ENCODE assay signal across 15 mouse cellular contexts in the genomic region with DNA sequence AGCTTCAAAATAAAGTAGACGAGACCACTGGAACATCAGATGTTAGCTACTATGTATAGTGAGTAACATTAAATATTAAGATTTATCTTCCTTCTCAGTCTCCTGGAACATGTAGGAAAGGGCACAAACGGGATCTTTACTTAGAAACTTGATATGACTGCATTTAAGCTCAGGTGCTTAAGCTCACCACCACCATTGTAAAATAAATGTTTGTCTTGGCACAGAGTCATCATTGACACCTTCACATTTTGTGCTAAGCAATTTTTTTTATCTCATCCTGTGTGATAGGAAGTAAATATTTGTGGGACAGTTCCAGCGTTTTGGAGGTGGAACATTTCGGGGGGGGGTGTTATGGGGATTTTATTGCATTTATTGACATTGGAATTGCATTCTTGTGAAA.
A peak's percentile ranks its signal among the peaks of the same experiment; 100 is the strongest.
DNase-seq lines count a peak whose midpoint lies in the region; ATAC-seq and TF ChIP-seq lines count a peak whose summit lies in the region.
"Had no signal": no experiment of that assay in that cellular context is flagged by ENCODE, and none has a peak within 500 bp of the region (broad histone marks: within the 10 kb centered on the region; RNA-seq: fewer than 3 reads in every experiment).

No protein-coding gene starts in this region.

- H3K9me3 ChIP-seq in liver, embryonic 16.5 days (replicated peaks; ENCODE audit: control insufficient read depth, low read length), result no peaks in the 10 kb centered on the region
- H3K9me3 ChIP-seq in liver, embryonic 12.5 days (replicated peaks), result no peaks in the 10 kb centered on the region
- H3K9me3 ChIP-seq in lung, postnatal 0 days (ENCODE audit: low read length), result no peaks in the 10 kb centered on the region
- H3K9me3 ChIP-seq in stomach, embryonic 14.5 days (ENCODE audit: control insufficient read depth, low read depth, low read length), result no peaks in the 10 kb centered on the region
- H3K9me3 ChIP-seq: forebrain, embryonic 15.5 days; heart, embryonic 12.5 days; hindbrain, embryonic 10.5 days had no signal

- H3K4me2 ChIP-seq in liver, embryonic 16.5 days (ENCODE audit: low read depth, low read length), result no peak overlapping the region
- no peak overlapping the region for H3K4me2 ChIP-seq in liver, embryonic 12.5 days
- H3K4me2 ChIP-seq in lung, postnatal 0 days (replicated peaks; ENCODE audit: low read depth, low read length), result no peak overlapping the region
- no peak overlapping the region for H3K4me2 ChIP-seq in stomach, embryonic 14.5 days (replicated peaks; ENCODE audit: low read depth, low read length)
- H3K4me2 ChIP-seq: forebrain, embryonic 15.5 days; heart, embryonic 12.5 days; hindbrain, embryonic 14.5 days had no signal

- peak; percentile 41; the same call in 1 of the 2 replicates for TF ChIP-seq EP300 in lung, postnatal 0 days (IDR thresholded peaks at IDR 0.05)

- H3K36me3 ChIP-seq in liver, embryonic 16.5 days (ENCODE audit: control insufficient read depth, insufficient read depth), result no peaks in the 10 kb centered on the region
- no peaks in the 10 kb centered on the region for H3K36me3 ChIP-seq in liver, embryonic 12.5 days
- no peaks in the 10 kb centered on the region for H3K36me3 ChIP-seq in lung, postnatal 0 days (ENCODE audit: insufficient read depth, low read length)
- H3K36me3 ChIP-seq in stomach, embryonic 14.5 days (ENCODE audit: control insufficient read depth, insufficient read depth, low read length), result no peaks in the 10 kb centered on the region
- H3K36me3 ChIP-seq: forebrain, embryonic 15.5 days; heart, embryonic 12.5 days; hindbrain, embryonic 10.5 days had no signal

- no peaks in the 10 kb centered on the region for H3K27me3 ChIP-seq in liver, embryonic 16.5 days (ENCODE audit: control insufficient read depth, insufficient read depth, low read depth, low read length)
- no peaks in the 10 kb centered on the region for H3K27me3 ChIP-seq in liver, embryonic 12.5 days (replicated peaks)
- no peaks in the 10 kb centered on the region for H3K27me3 ChIP-seq in lung, postnatal 0 days (replicated peaks; ENCODE audit: insufficient read depth, low read length)
- H3K27me3 ChIP-seq in stomach, embryonic 14.5 days (ENCODE audit: control insufficient read depth, insufficient read depth, low read length), result no peaks in the 10 kb centered on the region
- H3K27me3 ChIP-seq: forebrain, embryonic 15.5 days; heart, embryonic 12.5 days had no signal

- TF ChIP-seq CTCF in lung, postnatal 0 days (IDR thresholded peaks at IDR 0.05), result no peak

- H3K9ac ChIP-seq in liver, embryonic 16.5 days (ENCODE audit: low read depth, low read length), result no peak overlapping the region
- H3K9ac ChIP-seq in liver, embryonic 12.5 days, result no peak overlapping the region
- H3K9ac ChIP-seq in lung, postnatal 0 days (replicated peaks; ENCODE audit: low read depth), result no peak overlapping the region
- no peak overlapping the region for H3K9ac ChIP-seq in stomach, embryonic 14.5 days (replicated peaks; ENCODE audit: low read depth, low read length)
- H3K9ac ChIP-seq: forebrain, embryonic 15.5 days; heart, embryonic 12.5 days; hindbrain, embryonic 14.5 days had no signal

- peak; percentile 37; the same call in 1 of the 2 replicates for ATAC-seq in liver, embryonic 16.5 days (ENCODE audit: low read depth)
- no peak for ATAC-seq in liver, embryonic 12.5 days
- peak; percentile 30 for ATAC-seq in lung, postnatal 0 days
- ATAC-seq in stomach, embryonic 14.5 days (ENCODE audit: insufficient number of reproducible peaks, insufficient read depth, low FRiP score, low read depth), result peak; percentile 37; the same call in 1 of the 2 replicates
- ATAC-seq: forebrain, embryonic 15.5 days had no signal

- no peak overlapping the region for H3K27ac ChIP-seq in liver, embryonic 16.5 days (ENCODE audit: low read length)
- no peak overlapping the region for H3K27ac ChIP-seq in liver, embryonic 12.5 days
- no peak overlapping the region for H3K27ac ChIP-seq in lung, postnatal 0 days (ENCODE audit: low read length)
- no peak overlapping the region for H3K27ac ChIP-seq in stomach, embryonic 14.5 days (ENCODE audit: low read length)
- H3K27ac ChIP-seq: forebrain, embryonic 15.5 days; hindbrain, embryonic 10.5 days; hindbrain, embryonic 14.5 days had no signal

- no peak overlapping the region for H3K4me3 ChIP-seq in liver, embryonic 16.5 days (ENCODE audit: low read depth, low read length)
- H3K4me3 ChIP-seq in liver, embryonic 12.5 days, result no peak overlapping the region
- no peak overlapping the region for H3K4me3 ChIP-seq in lung, postnatal 0 days (ENCODE audit: low read depth, low read length)
- no peak overlapping the region for H3K4me3 ChIP-seq in stomach, embryonic 14.5 days (ENCODE audit: low read depth, low read length)
- H3K4me3 ChIP-seq: forebrain, embryonic 15.5 days; heart, embryonic 12.5 days; hindbrain, embryonic 10.5 days had no signal

- WGBS in liver, embryonic 16.5 days (ENCODE audit: insufficient replicate concordance), result 43% methylated on average over 4 of the region's 4 CpGs
- WGBS in liver, embryonic 12.5 days (ENCODE audit: insufficient replicate concordance), result 50% methylated on average over 4 of the region's 4 CpGs
- WGBS in lung, postnatal 0 days, result 19% methylated on average over 4 of the region's 4 CpGs
- 39% methylated on average over 4 of the region's 4 CpGs for WGBS in stomach, embryonic 14.5 days

- intact Hi-C loops in gastrocnemius, postnatal 14 days (cut with DNase I; ENCODE audit: low total_unique reads), result no loop called here

- H3K4me1 ChIP-seq in liver, embryonic 16.5 days (ENCODE audit: control insufficient read depth, low read depth, low read length), result no peaks in the 10 kb centered on the region
- H3K4me1 ChIP-seq in liver, embryonic 12.5 days, result no peaks in the 10 kb centered on the region
- H3K4me1 ChIP-seq in lung, postnatal 0 days (ENCODE audit: insufficient read depth, low read depth, low read length), result no peaks in the 10 kb centered on the region; the same call in 1 of the 2 replicates
- H3K4me1 ChIP-seq in stomach, embryonic 14.5 days (ENCODE audit: control insufficient read depth, insufficient read depth, low read length), result no peaks in the 10 kb centered on the region
- H3K4me1 ChIP-seq: forebrain, embryonic 15.5 days; heart, embryonic 12.5 days had no signal

- peak; percentile 47 for DNase-seq in lung, postnatal 0 days (ENCODE audit: low spot score)
- no peak for DNase-seq in lung, postnatal 10 days
- no peak for DNase-seq in gastrocnemius, postnatal 14 days
- DNase-seq in gastrocnemius, adult 8-10 months (ENCODE audit: low spot score in 2 of 2), result no peak
- DNase-seq: adrenal gland, adult 2 months; adrenal gland, postnatal 36 days; cerebellum, postnatal 10 days; gastrocnemius, postnatal 25 days had no signal
